Mouse (Mus musculus) lung, embryonic 14.5 days (tissue): ENCODE results near the gene Cdh12. TPM values are rescaled to one million over a fixed set of nuclear protein-coding genes. Genes with fewer than 3 reads are reported as not detected.
"Not testable (repeated sequence)": the region's sequence is repeated elsewhere in the genome, so short reads cannot be mapped to it uniquely, and the experiment has no call there.

Source experiments
- ATAC-seq: fragments of 200-750 bp; cut with Nextera tagmentation; 2 replicates; pipeline ENCODE4 v1.8.0; 2017; ENCODE audit warnings: mild to moderate bottlenecking, moderate TSS enrichment, moderate library complexity; ENCODE audit not compliant: insufficient read depth
- DNase-seq: peaks from one replicate; pipeline ENCODE4 v3.0.0-alpha.2; 2015
- H3K27ac ChIP-seq: fragments of 300-500 bp; sonication (generic); 2 replicates; pipeline ENCODE4 v1.5.1; 2014; ENCODE audit warnings: low read depth, mild to moderate bottlenecking, moderate library complexity
- H3K27me3 ChIP-seq: fragments of 300-500 bp; sonication (generic); 2 replicates; pipeline ENCODE4 v1.6.1; 2014; ENCODE audit warnings: low read length, control low read depth; ENCODE audit not compliant: insufficient read depth
- H3K36me3 ChIP-seq: fragments of 300-500 bp; sonication (generic); 2 replicates; pipeline ENCODE4 v1.6.1; 2014; ENCODE audit warnings: control low read depth; ENCODE audit not compliant: insufficient read depth
- H3K4me1 ChIP-seq: fragments of 300-500 bp; sonication (generic); 2 replicates; pipeline ENCODE4 v1.6.1; 2014; ENCODE audit warnings: antibody characterized with exemption, control low read depth; ENCODE audit not compliant: insufficient read depth
- H3K4me2 ChIP-seq: fragments of 300-500 bp; sonication (generic); 2 replicates; pipeline ENCODE4 v1.6.1; 2014; ENCODE audit warnings: mild to moderate bottlenecking
- H3K4me3 ChIP-seq: fragments of 300-500 bp; sonication (generic); 2 replicates; pipeline ENCODE4 v1.5.1; 2014; ENCODE audit warnings: low read depth, low read length
- H3K9ac ChIP-seq: fragments of 300-500 bp; sonication (generic); 2 replicates; pipeline ENCODE4 v1.6.1; 2014
- H3K9me3 ChIP-seq: fragments of 300-500 bp; sonication (generic); 2 replicates; pipeline ENCODE4 v1.6.1; 2016; ENCODE audit warnings: low read depth, low read length, control low read depth
- CTCF ChIP-seq: IDR thresholded peaks from 2 replicates; pipeline ENCODE4 v1.5.1; 2016; ENCODE audit warnings: antibody characterized with exemption, low read depth
- WGBS: fragments of 180-500 bp; shearing (Covaris S2); extraction: QIAGEN DNeasy Blood & Tissue Kit; methylation state at CpG from one replicate; pipeline ENCODE4 v1.1.7; 2014; 5-methylcytosine and 5-hydroxymethylcytosine counted together
- polyA plus RNA-seq: library from polyadenylated mRNA; unstranded; fragments of >200 nt; fragmentation: Nextera tagmentation; extraction: Ambion mirVana; gene quantifications from 2 replicates; pipeline ENCODE4 v1.2.1, GENCODE M21; 2014

Gene Cdh12
- polyA plus RNA-seq, 1 experiment from 2014 or later = 0.04 TPM

DNA sequence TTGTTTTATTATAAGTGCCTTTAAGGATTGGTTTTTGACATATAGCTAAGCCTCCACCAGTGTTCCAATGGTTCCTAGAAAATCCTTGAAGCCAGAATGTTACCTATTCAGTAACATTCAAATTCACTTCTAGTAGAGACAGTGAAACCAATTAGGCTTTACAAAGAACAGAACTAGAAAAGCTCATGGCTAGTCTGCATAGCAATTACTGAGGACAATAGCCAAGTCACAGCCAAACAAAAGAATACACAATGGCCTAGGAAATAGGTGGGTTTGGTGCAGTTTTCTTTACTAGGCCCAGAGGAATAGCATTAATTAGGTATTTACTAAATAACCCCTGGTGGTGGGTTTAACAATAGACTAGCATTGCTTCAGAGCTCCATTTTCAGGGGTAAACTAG lies 917.3 kb downstream of the Cdh12 start:
- TF ChIP-seq CTCF = no peak
- Histone ChIP-seq H3K9ac (no peak overlapping the region), H3K36me3 (no peaks in the 10 kb centered on the region), H3K27me3 (no peaks in the 10 kb centered on the region), H3K27ac (no peak overlapping the region), H3K4me2 (no peak overlapping the region), H3K4me3 (no peak overlapping the region), H3K9me3 (no peaks in the 10 kb centered on the region), H3K4me1 (no peaks in the 10 kb centered on the region)
- ATAC-seq (no peak), DNase-seq (no peak)

DNA sequence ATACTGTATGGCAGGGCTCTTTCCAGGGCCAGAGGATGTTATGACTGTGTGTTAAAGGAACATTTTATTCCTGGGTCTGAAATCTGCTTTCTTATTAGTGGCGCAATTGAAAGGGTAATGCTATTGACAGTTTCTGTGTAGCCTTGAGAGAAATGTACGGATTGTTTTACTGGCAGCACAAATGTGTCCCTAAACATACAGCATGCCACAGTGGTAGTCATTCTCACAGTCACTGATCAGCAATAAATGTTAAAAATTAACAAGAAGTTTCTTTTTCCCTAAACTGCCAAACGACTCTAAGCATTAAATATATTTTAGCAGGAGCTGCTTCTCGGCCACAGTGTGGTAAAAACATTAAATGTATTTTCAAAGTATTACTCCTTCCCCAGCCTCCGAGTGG lies 926.4 kb downstream of the Cdh12 start:
- Histone ChIP-seq H3K4me3 (no peak overlapping the region), H3K4me2 (no peak overlapping the region), H3K9ac (no peak overlapping the region), H3K9me3 (no peaks in the 10 kb centered on the region), H3K36me3 (no peaks in the 10 kb centered on the region), H3K27ac (no peak overlapping the region), H3K27me3 (no peaks in the 10 kb centered on the region), H3K4me1 (no peaks in the 10 kb centered on the region)
- WGBS = 72% methylated on average over 5 of the region's 5 CpGs
- no peak for TF ChIP-seq CTCF
- DNase-seq (no peak), ATAC-seq (no peak)

DNA sequence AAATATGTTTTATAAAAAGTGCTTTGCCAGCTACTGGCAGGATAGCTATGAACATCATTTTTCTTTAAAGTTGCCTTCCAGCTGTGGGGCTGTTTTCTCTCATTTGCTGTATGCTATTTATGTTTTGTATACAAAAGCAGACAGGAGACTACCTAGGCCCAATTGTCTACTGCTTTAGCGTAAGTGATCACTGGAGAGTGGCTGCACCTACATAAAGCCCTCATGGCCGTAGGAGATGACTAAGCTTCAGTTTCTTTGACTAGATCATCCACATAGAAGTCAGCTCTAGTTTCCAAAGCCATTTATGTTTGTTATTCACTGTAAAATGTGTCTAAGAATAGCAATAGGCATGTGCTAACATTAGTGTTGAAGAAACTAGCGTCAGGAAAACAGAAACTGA lies 926.8 kb downstream of the Cdh12 start:
- Histone ChIP-seq H3K9ac (no peak overlapping the region), H3K4me1 (no peaks in the 10 kb centered on the region), H3K36me3 (no peaks in the 10 kb centered on the region), H3K4me2 (no peak overlapping the region), H3K9me3 (no peaks in the 10 kb centered on the region), H3K27ac (no peak overlapping the region), H3K4me3 (no peak overlapping the region), H3K27me3 (no peaks in the 10 kb centered on the region)
- WGBS = 66% methylated on average over 3 of the region's 3 CpGs
- TF ChIP-seq CTCF = no peak
- ATAC-seq (no peak), DNase-seq (no peak)

- not testable (repeated sequence) for H3K9me3 ChIP-seq, H3K4me3 ChIP-seq, H3K36me3 ChIP-seq, H3K4me1 ChIP-seq, DNase-seq, H3K9ac ChIP-seq, ATAC-seq, H3K27me3 ChIP-seq, H3K4me2 ChIP-seq, H3K27ac ChIP-seq
- 87% methylated on average over 14 of the region's 14 CpGs for WGBS
Observed at GRCm38 (mm10) chr15:21391442-21391841, 942.4 kb downstream of the Cdh12 start.

- Histone ChIP-seq H3K4me1 (no peaks in the 10 kb centered on the region), H3K9ac (no peak overlapping the region), H3K4me3 (no peak overlapping the region), H3K36me3 (no peaks in the 10 kb centered on the region), H3K4me2 (no peak overlapping the region), H3K27ac (no peak overlapping the region), H3K9me3 (no peaks in the 10 kb centered on the region), H3K27me3 (no peaks in the 10 kb centered on the region)
- TF ChIP-seq CTCF = no peak
- no peak for DNase-seq
- ATAC-seq = no peak
- WGBS = 72% methylated on average over 3 of the region's 3 CpGs
Observed at GRCm38 (mm10) chr15:21393080-21393479, 944.0 kb downstream of the Cdh12 start.

- no peak for ATAC-seq
- Histone ChIP-seq H3K4me2 (no peak overlapping the region), H3K9me3 (no peaks in the 10 kb centered on the region), H3K27ac (no peak overlapping the region), H3K27me3 (no peaks in the 10 kb centered on the region), H3K9ac (no peak overlapping the region), H3K4me1 (no peaks in the 10 kb centered on the region), H3K4me3 (no peak overlapping the region), H3K36me3 (no peaks in the 10 kb centered on the region)
- no peak for DNase-seq
- 58% methylated on average over 6 of the region's 6 CpGs for WGBS
- no peak for TF ChIP-seq CTCF
Observed at GRCm38 (mm10) chr15:21405196-21405595, 956.1 kb downstream of the Cdh12 start.

DNA sequence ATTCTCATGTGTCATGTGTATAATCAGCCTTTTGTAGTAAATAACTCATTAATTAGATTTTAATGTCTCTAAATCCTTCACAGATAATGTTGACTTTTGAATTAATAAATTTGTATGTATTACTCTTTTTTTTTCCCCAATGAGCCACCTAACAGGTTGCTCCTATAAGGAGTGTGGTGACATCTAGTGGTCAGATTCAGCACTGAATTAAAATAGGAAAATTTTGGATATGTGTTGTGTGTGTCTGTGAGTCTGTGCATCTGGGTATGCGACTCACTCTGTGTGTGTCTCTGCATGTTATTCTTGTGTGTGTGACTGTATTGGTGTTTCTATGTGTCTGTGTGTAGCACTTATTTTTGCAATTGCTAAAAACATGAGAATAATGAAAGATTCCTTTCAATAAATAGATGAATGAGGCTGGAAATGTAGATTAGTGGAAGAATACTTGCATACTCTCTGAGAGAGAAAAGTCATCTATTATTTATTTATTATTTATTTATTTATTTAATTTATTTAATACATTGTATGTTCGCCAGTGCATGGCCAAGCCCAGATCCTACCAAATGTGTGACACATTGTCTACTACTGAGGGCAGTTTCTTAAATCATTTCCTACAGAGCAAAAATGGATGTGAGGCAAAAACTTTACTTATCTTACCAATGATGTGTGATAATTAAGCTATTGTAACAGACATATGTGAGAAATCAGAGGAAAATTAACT lies 958.4 kb downstream of the Cdh12 start:
- H3K4me3 ChIP-seq = no peak overlapping the region
- no peak overlapping the region for H3K9ac ChIP-seq
- no peaks in the 10 kb centered on the region for H3K4me1 ChIP-seq
- no peaks in the 10 kb centered on the region for H3K27me3 ChIP-seq
- H3K9me3 ChIP-seq = no peaks in the 10 kb centered on the region
- no peaks in the 10 kb centered on the region for H3K36me3 ChIP-seq
- WGBS = 67% methylated on average over 2 of the region's 2 CpGs
- no peak overlapping the region for H3K4me2 ChIP-seq
- DNase-seq (peak; percentile 82), ATAC-seq (no peak)
- H3K27ac ChIP-seq = no peak overlapping the region
- TF ChIP-seq CTCF = peak; percentile 70

DNA sequence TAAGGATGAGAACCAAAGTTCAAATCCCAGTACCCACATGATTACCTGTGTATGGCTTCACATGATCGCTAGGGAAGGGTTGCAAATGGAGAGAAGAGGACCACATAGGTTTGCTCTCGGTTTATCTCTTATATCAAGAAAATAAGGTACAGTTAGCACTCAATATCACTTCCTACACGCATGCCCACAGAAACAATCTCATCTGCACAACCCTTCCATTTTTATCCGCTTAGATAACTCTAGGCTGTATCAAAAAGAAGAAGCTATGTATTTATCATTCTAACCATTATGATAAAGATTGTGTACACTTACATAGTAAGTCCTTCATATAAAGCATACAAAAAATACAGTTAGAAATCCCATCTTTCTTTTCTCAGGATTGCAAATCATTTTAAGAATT lies 988.3 kb downstream of the Cdh12 start:
- no peak for ATAC-seq
- TF ChIP-seq CTCF = no peak
- Histone ChIP-seq H3K9ac (no peak overlapping the region), H3K9me3 (no peaks in the 10 kb centered on the region), H3K27me3 (no peaks in the 10 kb centered on the region), H3K4me1 (no peaks in the 10 kb centered on the region), H3K27ac (no peak overlapping the region), H3K36me3 (no peaks in the 10 kb centered on the region), H3K4me3 (no peak overlapping the region), H3K4me2 (no peak overlapping the region)
- 85% methylated on average over 4 of the region's 4 CpGs for WGBS
- no peak for DNase-seq
